Mouse (Mus musculus) midbrain, embryonic 14.5 days (tissue): Measurements from ENCODE around the gene Pim1. TPM values are rescaled to one million over a fixed set of nuclear protein-coding genes. Genes with fewer than 3 reads are reported as not detected.

Experiments used
- ATAC-seq: fragments of 200-750 bp; cut with Nextera tagmentation; 2 replicates; pipeline ENCODE4 v1.8.0; 2017; ENCODE audit warnings: moderate number of reproducible peaks, moderate library complexity; ENCODE audit not compliant: low FRiP score, low TSS enrichment
- DNase-seq: peaks from one replicate; pipeline ENCODE4 v3.0.0-alpha.2; 2015
- H3K27ac ChIP-seq: fragments of 300-500 bp; sonication (generic); replicated peaks from 2 replicates; pipeline ENCODE4 v1.5.1; 2014; ENCODE audit warnings: mild to moderate bottlenecking, low read depth, low read length, moderate library complexity
- H3K27me3 ChIP-seq: fragments of 300-500 bp; sonication (generic); 2 replicates; pipeline ENCODE4 v1.6.1; 2014; ENCODE audit warnings: low read length, control low read depth, mixed read lengths; ENCODE audit not compliant: control insufficient read depth, insufficient read depth
- H3K36me3 ChIP-seq: fragments of 300-500 bp; sonication (generic); 2 replicates; pipeline ENCODE4 v1.6.1; 2014; ENCODE audit warnings: low read length, control low read depth; ENCODE audit not compliant: control insufficient read depth, insufficient read depth
- H3K4me1 ChIP-seq: fragments of 300-500 bp; sonication (generic); 2 replicates; pipeline ENCODE4 v1.6.1; 2014; ENCODE audit warnings: mild to moderate bottlenecking, antibody characterized with exemption, low read length, control low read depth; ENCODE audit not compliant: control insufficient read depth, insufficient read depth
- H3K4me2 ChIP-seq: fragments of 300-500 bp; sonication (generic); 2 replicates; pipeline ENCODE4 v1.6.1; 2014; ENCODE audit warnings: mild to moderate bottlenecking, low read length, moderate library complexity
- H3K4me3 ChIP-seq: fragments of 300-500 bp; sonication (generic); replicated peaks from 2 replicates; pipeline ENCODE4 v1.5.1; 2014; ENCODE audit warnings: low read depth, low read length
- H3K9ac ChIP-seq: fragments of 300-500 bp; sonication (generic); replicated peaks from 2 replicates; pipeline ENCODE4 v1.6.1; 2014; ENCODE audit warnings: mild to moderate bottlenecking, low read length, moderate library complexity
- H3K9me3 ChIP-seq: fragments of 300-500 bp; sonication (generic); 2 replicates; pipeline ENCODE4 v1.6.1; 2016; ENCODE audit warnings: low read length, control low read depth, mixed read lengths; ENCODE audit not compliant: control insufficient read depth
- WGBS: fragments of 180-500 bp; shearing (Covaris S2); extraction: QIAGEN DNeasy Blood & Tissue Kit; methylation state at CpG from one replicate; pipeline ENCODE4 v1.1.7; 2014; 5-methylcytosine and 5-hydroxymethylcytosine counted together
- polyA plus RNA-seq: library from polyadenylated mRNA; unstranded; fragments of >200 nt; fragmentation: Nextera tagmentation; extraction: Ambion mirVana; gene quantifications from 2 replicates; pipeline ENCODE4 v1.2.1, GENCODE M21; 2014

Gene Pim1
- polyA plus RNA-seq, 1 experiment from 2014 or later = 10.3 TPM

DNA sequence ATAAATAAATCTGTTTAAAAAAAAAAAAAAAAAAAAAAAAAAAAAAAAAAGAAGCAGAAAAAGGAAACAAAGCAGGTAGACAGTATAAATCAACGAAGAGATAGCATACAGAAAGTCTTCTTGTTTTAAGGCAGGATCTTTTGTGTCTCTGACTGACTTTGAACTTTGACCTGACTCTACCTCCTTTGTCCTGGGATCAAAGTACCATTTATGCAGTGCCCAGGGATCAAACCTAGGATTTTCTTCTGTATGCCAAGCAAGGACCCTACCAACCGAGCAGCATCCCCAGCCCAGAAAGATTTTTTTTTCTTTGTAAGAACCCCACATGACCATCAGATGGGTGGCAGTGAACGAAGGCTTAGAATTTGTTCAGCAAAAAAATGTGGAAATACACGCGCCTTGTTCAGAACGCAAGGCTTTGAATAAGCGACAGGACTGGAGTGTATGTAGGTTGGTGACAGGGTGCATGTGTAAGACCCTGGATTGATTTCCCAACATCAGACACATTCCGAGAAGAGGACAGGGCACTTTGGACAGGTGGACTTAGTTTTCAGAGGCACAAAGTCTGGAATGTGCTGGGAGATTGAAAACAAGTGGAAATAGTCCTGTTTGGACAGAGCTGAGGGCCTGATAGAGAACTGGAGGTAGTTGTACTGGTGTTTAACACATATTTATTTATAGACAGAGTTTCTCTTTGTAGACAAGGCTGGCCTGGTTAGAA is 2.1 kb upstream of the Pim1 start:
- Histone ChIP-seq H3K4me2 (peak overlapping the region; percentile 95), H3K9ac (peak overlapping the region; percentile 79; the same call in 1 of the 2 replicates), H3K27me3 (no peaks in the 10 kb centered on the region), H3K36me3 (no peaks in the 10 kb centered on the region), H3K9me3 (no peaks in the 10 kb centered on the region), H3K4me1 (peaks cover 19% of the 10 kb centered on the region), H3K27ac (no peak overlapping the region), H3K4me3 (no peak overlapping the region)
- WGBS = 71% methylated on average over 8 of the region's 8 CpGs
- DNase-seq (no peak), ATAC-seq (no peak)

DNA sequence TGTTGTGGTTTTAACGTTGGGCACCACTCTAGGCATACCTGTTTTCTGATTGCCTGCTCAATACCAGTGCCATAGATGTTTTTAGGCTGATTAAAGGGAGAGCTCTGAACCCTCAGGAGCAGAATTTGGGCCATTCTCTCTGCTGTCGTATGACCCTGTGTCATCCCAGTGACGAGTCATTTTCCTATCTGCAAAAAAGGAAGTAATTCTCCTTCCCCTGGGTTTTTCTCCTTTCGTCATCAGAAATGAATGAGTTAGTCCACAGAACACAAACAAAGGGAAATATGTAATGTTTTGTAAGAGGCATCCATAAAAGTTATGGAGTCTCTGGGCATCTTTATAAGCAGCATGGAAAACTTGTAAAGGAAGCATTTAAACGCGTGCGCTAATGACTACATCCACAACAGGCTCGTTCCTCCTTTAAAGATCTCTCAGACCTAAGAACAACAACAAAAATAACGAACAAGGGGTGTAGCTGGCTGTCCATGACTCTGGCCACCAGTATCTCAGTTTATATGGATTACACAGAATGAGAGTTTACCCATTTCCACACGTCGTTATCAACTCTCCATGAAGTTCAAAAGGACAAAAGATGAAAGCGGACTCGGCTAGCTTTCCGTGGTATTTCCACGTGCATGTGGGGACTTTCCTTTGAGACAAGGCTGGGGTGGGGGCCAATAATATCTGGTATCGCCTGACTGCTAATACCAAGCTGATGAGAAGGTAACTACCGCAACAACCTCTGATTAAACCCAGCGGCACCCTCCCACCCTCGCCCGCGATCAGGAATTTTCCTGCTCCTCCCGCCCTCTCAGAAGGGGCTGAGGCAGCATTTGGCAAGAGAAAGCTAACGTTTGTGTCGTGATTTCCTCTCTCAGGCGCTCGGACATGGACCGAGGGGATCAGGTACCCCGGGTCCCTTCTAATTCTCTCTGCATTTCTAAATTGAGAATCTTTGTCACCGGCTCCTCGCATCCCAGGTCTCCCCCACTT is 1.3 kb upstream of the Pim1 start:
- H3K4me2 ChIP-seq = peak overlapping the region; percentile 95
- H3K36me3 ChIP-seq = peaks cover 5% of the 10 kb centered on the region
- H3K4me3 ChIP-seq = peak overlapping the region; percentile 79
- peaks cover 19% of the 10 kb centered on the region for H3K4me1 ChIP-seq
- H3K9me3 ChIP-seq = no peaks in the 10 kb centered on the region
- DNase-seq = peak; percentile 74
- H3K27ac ChIP-seq = peak overlapping the region; percentile 95
- 5% methylated on average over 30 of the region's 30 CpGs for WGBS
- H3K9ac ChIP-seq = peak overlapping the region; percentile 79
- no peaks in the 10 kb centered on the region for H3K27me3 ChIP-seq
- no peak for ATAC-seq

DNA sequence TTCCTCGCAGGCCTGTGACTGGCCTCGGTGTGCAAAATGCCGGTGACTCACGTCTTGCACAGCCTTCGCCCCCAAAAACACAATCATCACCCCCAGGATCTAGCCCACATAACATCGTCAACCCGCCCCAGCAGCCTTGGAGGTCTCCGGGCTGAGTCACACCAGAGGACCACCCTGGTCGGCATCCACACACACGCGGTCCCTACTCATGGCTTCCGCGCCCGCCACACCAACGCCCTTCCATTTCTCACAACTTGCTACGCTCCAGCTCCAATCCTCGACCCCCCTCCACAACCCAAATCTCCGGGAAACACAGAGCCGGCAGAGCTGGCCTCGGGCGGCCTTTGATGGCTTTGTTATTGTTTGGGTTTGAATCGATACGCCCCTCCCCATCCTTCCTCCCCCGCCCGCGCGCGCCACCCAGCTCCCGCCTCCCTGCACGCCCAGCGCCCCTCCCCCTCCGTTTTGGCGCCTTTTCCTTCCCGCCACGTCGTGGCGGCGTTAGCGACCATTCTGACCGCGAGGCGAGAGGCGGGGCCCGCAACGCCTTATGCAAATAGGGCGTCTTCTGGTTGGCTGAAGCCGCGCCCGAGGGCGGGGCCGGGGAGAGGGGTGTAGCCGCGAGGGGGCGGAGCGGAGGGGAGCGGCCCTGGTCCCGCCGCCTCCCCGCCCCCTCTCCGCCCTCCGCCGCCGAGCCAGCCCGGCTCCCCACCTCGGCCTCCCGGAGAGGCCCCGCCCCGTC is 411 bp upstream of the Pim1 start:
- H3K9ac ChIP-seq = peak overlapping the region; percentile 79
- ATAC-seq (peak; percentile 93), DNase-seq (peak; percentile 100)
- H3K27ac ChIP-seq = peak overlapping the region; percentile 95
- peaks cover 19% of the 10 kb centered on the region for H3K4me1 ChIP-seq
- WGBS = under 1% methylated on average over 55 of the region's 68 CpGs
- H3K4me3 ChIP-seq = peak overlapping the region; percentile 79
- peak overlapping the region; percentile 95 for H3K4me2 ChIP-seq
- H3K9me3 ChIP-seq = no peaks in the 10 kb centered on the region
- H3K36me3 ChIP-seq = peaks cover 11% of the 10 kb centered on the region
- H3K27me3 ChIP-seq = no peaks in the 10 kb centered on the region

DNA sequence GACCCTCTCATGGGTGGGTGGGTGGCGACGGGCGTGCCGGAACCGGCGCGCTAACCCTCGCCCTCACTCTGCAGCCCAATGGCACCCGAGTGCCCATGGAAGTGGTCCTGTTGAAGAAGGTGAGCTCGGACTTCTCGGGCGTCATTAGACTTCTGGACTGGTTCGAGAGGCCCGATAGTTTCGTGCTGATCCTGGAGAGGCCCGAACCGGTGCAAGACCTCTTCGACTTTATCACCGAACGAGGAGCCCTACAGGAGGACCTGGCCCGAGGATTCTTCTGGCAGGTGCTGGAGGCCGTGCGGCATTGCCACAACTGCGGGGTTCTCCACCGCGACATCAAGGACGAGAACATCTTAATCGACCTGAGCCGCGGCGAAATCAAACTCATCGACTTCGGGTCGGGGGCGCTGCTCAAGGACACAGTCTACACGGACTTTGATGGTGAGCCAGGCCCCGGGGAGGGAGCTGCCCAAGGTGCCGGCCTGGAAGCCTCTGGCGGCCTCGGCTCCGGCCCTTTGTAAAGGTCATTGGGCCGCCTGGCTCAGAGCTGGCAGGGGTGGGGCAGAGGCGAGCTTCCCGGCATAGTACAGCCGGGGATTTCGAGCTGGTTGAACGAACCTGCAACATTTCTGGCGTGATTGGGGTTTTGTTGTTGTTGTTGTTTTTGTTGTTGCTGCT is 1.2 kb downstream of the Pim1 start:
- Histone ChIP-seq H3K4me3 (peak overlapping the region; percentile 79), H3K4me2 (peak overlapping the region; percentile 95), H3K36me3 (peaks cover 11% of the 10 kb centered on the region), H3K9ac (peak overlapping the region; percentile 77), H3K27ac (peak overlapping the region; percentile 92), H3K4me1 (peaks cover 19% of the 10 kb centered on the region), H3K9me3 (no peaks in the 10 kb centered on the region), H3K27me3 (no peaks in the 10 kb centered on the region)
- ATAC-seq = no peak
- under 1% methylated on average over 48 of the region's 48 CpGs for WGBS
- DNase-seq = peak; percentile 60

DNA sequence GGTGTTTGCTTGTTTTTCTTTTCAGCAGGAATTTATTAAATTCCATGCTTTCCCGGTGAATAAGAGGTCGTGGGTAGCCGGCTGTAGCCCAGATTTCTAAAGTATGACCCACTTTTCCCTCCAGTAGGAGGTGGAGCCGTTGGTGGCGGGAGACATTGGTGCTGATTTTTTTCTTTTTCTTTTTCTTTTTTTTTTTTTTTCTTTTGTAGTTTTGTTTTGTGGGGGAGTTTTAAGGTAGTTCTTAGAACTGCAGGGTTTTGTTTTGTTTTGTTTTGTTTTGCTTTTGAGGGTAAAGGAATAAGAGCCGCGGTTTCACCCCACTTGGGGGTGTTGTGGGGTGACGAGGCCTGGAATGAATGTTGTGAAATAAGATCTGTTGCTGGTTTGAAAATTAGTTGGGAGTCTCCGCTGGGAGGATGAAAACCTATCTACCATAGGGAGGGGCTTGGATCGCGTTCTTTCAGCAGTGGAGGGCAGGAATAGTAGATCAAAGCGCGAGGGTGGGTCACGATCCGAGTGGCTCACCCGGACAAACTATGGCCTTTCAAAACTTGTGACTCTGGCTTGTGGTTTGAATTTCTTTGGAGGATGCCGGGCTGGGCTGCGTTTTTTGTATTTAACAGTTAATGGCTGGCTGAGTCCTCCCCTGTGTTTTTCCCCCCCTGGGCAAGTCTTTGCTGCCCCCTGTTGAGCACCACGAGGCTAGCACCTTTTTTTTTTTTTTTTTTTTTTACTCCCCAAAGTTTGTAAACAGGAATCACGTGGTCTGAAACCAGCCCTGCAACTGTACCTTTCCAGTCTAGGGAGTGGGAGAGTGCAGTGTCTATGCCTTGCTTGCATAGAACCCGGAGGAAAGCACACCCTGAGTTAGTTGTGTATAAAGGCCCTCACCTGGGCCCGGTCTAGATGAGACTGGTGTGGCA is 2.0 kb downstream of the Pim1 start:
- WGBS = 2% methylated on average over 22 of the region's 22 CpGs
- peak overlapping the region; percentile 92; the same call in 1 of the 2 replicates for H3K27ac ChIP-seq
- peaks cover 19% of the 10 kb centered on the region for H3K4me1 ChIP-seq
- peak overlapping the region; percentile 95 for H3K4me2 ChIP-seq
- peak overlapping the region; percentile 77 for H3K9ac ChIP-seq
- peak; percentile 74 for DNase-seq
- peaks cover 11% of the 10 kb centered on the region for H3K36me3 ChIP-seq
- no peaks in the 10 kb centered on the region for H3K27me3 ChIP-seq
- peak overlapping the region; percentile 79 for H3K4me3 ChIP-seq
- H3K9me3 ChIP-seq = no peaks in the 10 kb centered on the region
- ATAC-seq = no peak

DNA sequence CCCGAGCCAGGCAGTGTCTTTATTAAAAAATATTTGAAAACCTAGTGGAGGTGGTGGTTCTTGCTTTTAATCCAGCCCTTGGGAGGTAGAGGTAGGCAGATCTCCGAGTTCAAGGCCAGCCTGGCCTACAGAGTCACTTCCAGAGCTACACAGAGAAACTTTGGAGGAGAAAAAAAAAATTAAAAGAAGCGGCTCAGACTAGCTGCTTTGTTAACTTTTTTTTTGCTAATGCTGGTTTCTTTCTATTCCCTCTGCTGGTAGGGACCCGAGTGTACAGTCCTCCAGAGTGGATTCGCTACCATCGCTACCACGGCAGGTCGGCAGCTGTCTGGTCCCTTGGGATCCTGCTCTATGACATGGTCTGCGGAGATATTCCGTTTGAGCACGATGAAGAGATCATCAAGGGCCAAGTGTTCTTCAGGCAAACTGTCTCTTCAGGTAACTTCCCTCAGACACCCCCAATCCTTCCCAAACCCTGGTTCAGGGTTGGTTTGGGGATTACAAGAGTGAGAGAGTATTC is 3.0 kb downstream of the Pim1 start:
- peak overlapping the region; percentile 95; the same call in 1 of the 2 replicates for H3K4me2 ChIP-seq
- no peak for ATAC-seq
- no peak overlapping the region for H3K9ac ChIP-seq
- H3K27ac ChIP-seq = no peak overlapping the region
- 72% methylated on average over 11 of the region's 11 CpGs for WGBS
- no peak for DNase-seq
- 0 out of 2 replicates have a peak overlapping the region, but pooled peaks have one; percentile 79 for H3K4me3 ChIP-seq
- peaks cover 11% of the 10 kb centered on the region for H3K36me3 ChIP-seq
- H3K9me3 ChIP-seq = no peaks in the 10 kb centered on the region
- H3K27me3 ChIP-seq = no peaks in the 10 kb centered on the region
- peaks cover 19% of the 10 kb centered on the region for H3K4me1 ChIP-seq

DNA sequence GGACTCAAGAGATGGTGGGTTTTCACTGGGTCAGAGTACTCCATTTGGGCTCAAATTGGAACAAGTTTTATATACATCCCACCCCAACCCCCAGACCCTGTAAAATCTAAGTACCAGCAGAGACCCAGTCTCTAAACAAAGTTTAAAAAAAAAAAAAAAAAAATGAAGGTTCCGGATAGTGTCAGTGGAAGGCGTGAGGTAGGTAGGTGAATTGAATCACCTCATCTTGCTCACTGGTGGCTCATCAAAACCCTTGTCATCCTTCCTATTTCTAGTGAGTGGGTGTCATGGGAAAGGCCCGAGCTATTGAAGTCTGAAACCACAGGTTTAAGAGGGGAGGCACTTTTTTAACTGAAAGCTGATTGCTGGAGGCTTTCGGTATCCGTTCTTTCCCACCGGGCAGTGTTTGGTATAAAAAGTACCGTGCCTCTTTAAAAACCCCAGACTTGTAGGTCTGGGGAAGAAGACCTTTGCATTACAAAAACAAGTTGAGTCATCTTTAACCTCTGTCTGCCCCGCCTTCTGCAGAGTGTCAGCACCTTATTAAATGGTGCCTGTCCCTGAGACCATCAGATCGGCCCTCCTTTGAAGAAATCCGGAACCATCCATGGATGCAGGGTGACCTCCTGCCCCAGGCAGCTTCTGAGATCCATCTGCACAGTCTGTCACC is 3.6 kb downstream of the Pim1 start:
- H3K9ac ChIP-seq = no peak overlapping the region
- H3K27ac ChIP-seq = no peak overlapping the region
- 59% methylated on average over 10 of the region's 10 CpGs for WGBS
- peaks cover 11% of the 10 kb centered on the region for H3K36me3 ChIP-seq
- no peaks in the 10 kb centered on the region for H3K27me3 ChIP-seq
- H3K9me3 ChIP-seq = no peaks in the 10 kb centered on the region
- H3K4me3 ChIP-seq = no peak overlapping the region
- ATAC-seq (no peak), DNase-seq (no peak)
- peaks cover 15% of the 10 kb centered on the region for H3K4me1 ChIP-seq
- H3K4me2 ChIP-seq = no peak overlapping the region
